Mouse (Mus musculus): ENCODE measurements around the gene Mycbp. TPM values are rescaled to one million over a fixed set of nuclear protein-coding genes. Genes with fewer than 3 reads are reported as not detected.
A peak's percentile ranks its signal among the peaks of the same experiment; 100 is the strongest.

Mycbp gene
- 32.7 and 37.5 TPM in 2 replicates for polyA plus RNA-seq (2015; fragmentation: Nextera tagmentation; extraction: Ambion mirVana)

DNA sequence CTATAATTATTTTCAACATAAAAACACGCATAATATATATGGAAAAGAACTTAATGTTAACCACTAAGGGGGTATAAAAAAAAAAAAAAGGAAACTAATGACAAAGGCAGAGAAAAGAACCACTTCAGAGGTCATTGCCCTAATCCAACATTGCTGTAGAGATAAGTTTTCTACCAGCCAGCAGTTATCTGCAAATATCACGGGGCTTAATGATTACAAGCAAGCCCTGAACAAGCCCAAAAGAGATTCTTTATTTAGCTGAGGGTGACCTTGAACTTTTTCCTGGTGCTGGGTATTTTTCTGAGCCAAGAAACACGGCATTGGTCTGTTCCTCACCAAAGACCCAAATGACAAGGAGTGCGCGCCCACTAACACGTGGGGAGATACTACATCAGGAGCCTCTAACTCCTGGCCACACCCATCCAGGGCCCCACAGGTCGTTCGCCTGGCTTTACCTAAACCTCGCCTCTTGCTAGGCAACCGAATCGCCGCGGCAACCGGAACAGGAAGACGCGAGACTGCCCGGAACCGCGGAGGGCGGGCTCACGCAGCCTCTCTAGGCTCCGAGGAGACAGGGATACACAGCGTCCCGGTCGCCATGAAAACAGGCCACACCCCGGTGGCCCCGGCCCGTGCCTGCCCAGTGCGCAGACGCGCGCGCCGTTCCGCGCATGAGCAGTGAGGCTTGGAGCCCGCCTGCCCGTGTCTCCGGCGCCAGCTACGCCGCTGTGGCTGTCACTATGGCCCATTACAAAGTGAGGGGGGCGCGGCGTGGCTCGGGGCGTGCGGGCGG is at the start of gene Mycbp:
TSS of gene Mycbp (plus strand) at position 500 of the 793 bp plus-strand sequence.
- Histone ChIP-seq H3K27me3 (no peaks in the 10 kb centered on the region), H3K9me3 (no peaks in the 10 kb centered on the region), H3K27ac (replicated peaks) (peak within 1 kb of the TSS; percentile 67), H3K9ac (replicated peaks) (peak within 1 kb of the TSS; percentile 77), H3K4me1 (peaks cover 18% of the 10 kb centered on the region), H3K4me3 (peak within 1 kb of the TSS; percentile 83), H3K4me2 (replicated peaks) (peak within 1 kb of the TSS; percentile 91), H3K36me3 (peaks cover 4% of the 10 kb centered on the region; the same call in 1 of the 2 replicates)
- under 1% methylated on average over 49 of the region's 49 CpGs for WGBS
- ATAC-seq (replicated peaks) = peak; percentile 100

DNA sequence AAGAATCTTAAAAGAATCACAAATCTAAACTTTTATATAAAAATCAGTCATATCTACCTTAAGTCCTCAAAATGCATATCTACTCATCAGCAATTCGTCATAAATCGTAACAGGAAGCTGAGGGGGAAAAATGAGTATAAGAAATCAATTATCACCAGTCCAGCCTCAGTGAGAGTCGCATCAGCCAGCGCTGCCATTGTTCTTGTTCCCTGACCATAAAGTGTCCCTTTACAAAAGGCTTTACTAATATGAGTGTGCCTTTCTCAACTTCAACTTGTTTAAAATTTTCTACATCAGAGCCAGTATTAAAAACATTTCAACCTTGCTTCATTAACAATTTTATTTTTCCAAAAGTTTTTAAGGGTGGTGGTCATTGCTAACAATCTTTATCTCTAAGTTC is 47.7 kb upstream of the Mycbp start:
- H3K27ac ChIP-seq (replicated peaks) = no peak overlapping the region
- H3K36me3 ChIP-seq = no peaks in the 10 kb centered on the region
- H3K4me3 ChIP-seq = no peak overlapping the region
- WGBS = 53% methylated on average over 4 of the region's 4 CpGs
- no peak for ATAC-seq (replicated peaks)
- no peaks in the 10 kb centered on the region for H3K27me3 ChIP-seq
- no peak overlapping the region for H3K9ac ChIP-seq (replicated peaks)
- no peaks in the 10 kb centered on the region for H3K9me3 ChIP-seq
- H3K4me2 ChIP-seq (replicated peaks) = no peak overlapping the region
- no peaks in the 10 kb centered on the region for H3K4me1 ChIP-seq

DNA sequence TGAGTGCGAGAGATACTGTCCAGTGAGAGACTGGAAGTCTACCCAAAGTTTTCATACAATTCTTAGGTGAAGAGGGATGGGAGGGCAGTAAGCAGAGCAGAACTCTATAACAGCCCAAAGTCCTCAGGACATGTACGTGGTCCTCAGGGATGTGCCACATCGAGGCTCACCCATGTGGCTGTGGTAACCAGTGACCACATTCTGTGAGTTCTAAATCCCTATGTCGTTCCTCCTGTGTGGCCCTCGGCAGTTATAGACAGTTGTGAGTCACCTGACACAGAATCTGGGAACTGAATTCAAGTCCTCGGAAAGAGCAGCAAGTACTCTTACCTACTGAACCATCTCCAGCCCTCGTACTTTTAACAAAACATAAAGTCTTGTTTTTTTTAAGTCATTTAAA is 46.5 kb upstream of the Mycbp start:
- Histone ChIP-seq H3K9me3 (no peaks in the 10 kb centered on the region), H3K27me3 (no peaks in the 10 kb centered on the region), H3K27ac (replicated peaks) (no peak overlapping the region), H3K4me1 (no peaks in the 10 kb centered on the region), H3K36me3 (no peaks in the 10 kb centered on the region), H3K4me3 (no peak overlapping the region), H3K4me2 (replicated peaks) (no peak overlapping the region), H3K9ac (replicated peaks) (no peak overlapping the region)
- no peak for ATAC-seq (replicated peaks)
- 90% methylated on average over 7 of the region's 7 CpGs for WGBS

DNA sequence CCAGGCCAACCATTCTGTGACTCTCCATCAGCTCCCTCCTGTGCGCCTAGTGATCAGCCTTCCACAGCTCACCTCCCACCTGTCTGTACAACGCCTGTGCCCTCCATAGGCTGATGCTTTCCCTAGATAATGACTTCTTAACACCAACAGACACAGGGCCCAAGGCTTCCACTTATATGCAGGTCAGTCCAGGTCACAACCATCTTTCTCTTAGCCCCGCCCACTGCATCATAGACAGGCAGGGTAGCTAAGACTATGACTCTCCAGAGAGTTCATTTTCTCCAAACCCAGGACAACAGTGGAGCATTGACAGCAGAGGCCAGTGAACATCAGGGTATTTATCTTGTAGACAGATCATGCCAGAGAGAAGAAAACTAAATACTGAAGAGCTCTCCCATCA is 45.3 kb upstream of the Mycbp start, which contains the start of gene 4933427I04Rik:
TSS of gene 4933427I04Rik (plus strand) at position 301 of the 400 bp plus-strand sequence.
- Histone ChIP-seq H3K4me1 (no peaks in the 10 kb centered on the region), H3K27ac (replicated peaks) (no peak within 1 kb of the TSS), H3K27me3 (no peaks in the 10 kb centered on the region), H3K4me3 (no peak within 1 kb of the TSS), H3K9ac (replicated peaks) (no peak within 1 kb of the TSS), H3K9me3 (no peaks in the 10 kb centered on the region), H3K36me3 (no peaks in the 10 kb centered on the region), H3K4me2 (replicated peaks) (no peak within 1 kb of the TSS)
- 88% methylated on average over 3 of the region's 3 CpGs for WGBS
- no peak for ATAC-seq (replicated peaks)

DNA sequence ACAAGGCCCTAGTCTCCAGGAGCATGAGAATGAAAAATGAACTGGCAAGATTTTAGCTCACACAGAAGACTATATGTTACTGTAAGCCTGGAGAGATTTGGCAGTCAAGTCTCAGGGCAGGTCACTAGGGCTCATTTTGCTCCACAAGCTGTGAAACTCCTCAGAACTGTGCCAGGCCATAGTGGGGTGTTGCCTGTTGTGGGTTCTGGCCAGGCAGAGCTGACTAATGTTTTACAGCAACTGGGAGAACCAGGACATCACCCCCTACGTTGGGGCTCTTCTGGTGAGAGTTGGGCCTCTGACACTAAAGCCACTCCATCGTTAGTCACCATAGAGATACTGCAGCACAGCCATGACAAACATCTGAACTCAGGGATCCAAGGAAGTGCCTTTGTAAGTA is 44.8 kb upstream of the Mycbp start:
- ATAC-seq (replicated peaks) = no peak
- Histone ChIP-seq H3K4me2 (replicated peaks) (no peak overlapping the region), H3K4me3 (no peak overlapping the region), H3K9ac (replicated peaks) (no peak overlapping the region), H3K27me3 (no peaks in the 10 kb centered on the region), H3K4me1 (no peaks in the 10 kb centered on the region), H3K9me3 (no peaks in the 10 kb centered on the region), H3K27ac (replicated peaks) (no peak overlapping the region), H3K36me3 (no peaks in the 10 kb centered on the region)
- WGBS = 67% methylated on average over 2 of the region's 2 CpGs

DNA sequence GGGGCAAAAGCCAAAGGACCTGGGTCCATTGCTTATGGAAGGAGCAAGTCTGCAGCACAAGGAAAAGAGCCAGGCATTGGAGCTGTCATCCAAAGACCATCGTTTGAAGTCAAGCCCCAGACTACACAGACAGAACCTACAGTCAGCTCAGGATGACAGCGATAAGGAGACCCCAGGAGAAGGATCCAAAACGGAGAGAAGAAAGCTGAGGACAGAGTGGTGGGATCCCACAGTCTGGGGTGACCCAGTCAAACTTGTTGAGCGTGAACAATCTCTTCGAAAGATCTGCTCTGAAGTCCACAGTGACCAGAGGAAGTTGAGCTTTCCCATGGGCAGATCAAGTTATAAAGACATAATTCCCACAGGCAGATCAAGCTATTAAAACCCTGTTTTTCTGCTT is 44.0 kb upstream of the Mycbp start:
- Histone ChIP-seq H3K9me3 (no peaks in the 10 kb centered on the region), H3K4me2 (replicated peaks) (no peak overlapping the region), H3K27ac (replicated peaks) (no peak overlapping the region), H3K4me3 (no peak overlapping the region), H3K36me3 (no peaks in the 10 kb centered on the region), H3K27me3 (no peaks in the 10 kb centered on the region), H3K9ac (replicated peaks) (no peak overlapping the region), H3K4me1 (no peaks in the 10 kb centered on the region)
- 88% methylated on average over 5 of the region's 5 CpGs for WGBS
- ATAC-seq (replicated peaks) = no peak

DNA sequence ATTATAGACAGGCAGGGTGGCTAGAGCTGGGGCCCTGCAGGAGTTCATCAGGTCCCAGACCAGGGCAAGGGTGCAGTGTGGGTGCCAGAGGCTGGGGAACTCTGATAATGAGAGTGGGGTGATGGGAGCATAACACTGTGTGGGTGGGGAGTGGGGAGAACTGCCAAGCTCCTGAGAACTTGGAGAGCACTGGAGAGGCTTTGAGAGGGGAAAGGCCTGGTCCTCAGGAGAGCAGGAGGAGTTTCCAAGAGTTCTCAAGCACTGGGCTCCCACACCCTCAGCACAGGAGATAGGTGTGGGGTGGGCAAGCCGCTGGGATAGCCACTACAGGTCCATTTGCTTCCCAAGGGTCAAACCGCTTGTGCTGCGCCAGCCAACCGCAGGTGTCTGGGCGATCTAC is 10.9 kb upstream of the Mycbp start:
- Histone ChIP-seq H3K4me3 (no peak overlapping the region), H3K9me3 (no peaks in the 10 kb centered on the region), H3K27ac (replicated peaks) (no peak overlapping the region), H3K4me1 (no peaks in the 10 kb centered on the region), H3K9ac (replicated peaks) (no peak overlapping the region), H3K4me2 (replicated peaks) (no peak overlapping the region), H3K27me3 (no peaks in the 10 kb centered on the region), H3K36me3 (no peaks in the 10 kb centered on the region)
- ATAC-seq (replicated peaks) = no peak
- 89% methylated on average over 5 of the region's 5 CpGs for WGBS

DNA sequence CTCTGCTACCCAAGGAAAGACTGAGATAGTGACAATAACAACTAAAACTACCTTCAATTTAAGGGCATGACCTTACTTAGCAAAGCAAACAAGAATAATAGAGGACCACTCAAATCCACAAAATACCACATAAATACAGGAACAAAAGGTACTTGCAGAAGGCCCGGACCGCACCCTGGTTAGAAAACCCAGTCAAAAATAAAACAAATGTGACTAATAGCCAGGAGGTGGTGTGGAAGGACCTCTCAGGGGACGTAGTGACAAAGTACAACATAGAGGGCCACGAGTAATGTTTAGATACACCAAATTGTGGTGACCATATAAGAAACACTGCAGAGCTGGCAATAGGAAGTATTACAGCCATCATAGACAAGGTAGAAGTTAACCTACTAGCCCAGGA is 10.3 kb upstream of the Mycbp start:
- no peak overlapping the region for H3K27ac ChIP-seq (replicated peaks)
- H3K4me3 ChIP-seq = no peak overlapping the region
- H3K36me3 ChIP-seq = no peaks in the 10 kb centered on the region
- WGBS = 85% methylated on average over 4 of the region's 4 CpGs
- H3K9ac ChIP-seq (replicated peaks) = no peak overlapping the region
- ATAC-seq (replicated peaks) = no peak
- H3K27me3 ChIP-seq = no peaks in the 10 kb centered on the region
- H3K4me1 ChIP-seq = no peaks in the 10 kb centered on the region
- no peak overlapping the region for H3K4me2 ChIP-seq (replicated peaks)
- H3K9me3 ChIP-seq = no peaks in the 10 kb centered on the region

DNA sequence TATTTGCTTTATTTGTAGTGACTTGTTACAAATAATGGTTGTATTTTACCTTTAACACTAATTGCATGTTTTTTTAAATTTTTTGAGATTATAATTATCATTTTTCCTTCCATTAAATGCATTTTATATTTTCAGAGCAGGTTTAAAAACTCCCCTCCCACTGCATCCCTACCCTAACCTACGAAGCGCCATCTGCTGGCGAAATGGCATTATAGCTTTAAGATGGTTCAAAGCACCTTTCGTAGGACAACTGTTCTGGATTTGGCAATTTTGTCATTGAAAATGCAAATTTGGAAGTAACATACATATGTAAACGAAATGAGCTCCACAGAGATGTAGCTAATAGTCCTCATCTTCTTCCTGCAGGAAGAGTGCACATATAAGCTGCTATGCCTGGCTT is 5.9 kb upstream of the Mycbp start:
- Histone ChIP-seq H3K4me1 (peaks cover under 1% of the 10 kb centered on the region; the same call in 1 of the 2 replicates), H3K9me3 (no peaks in the 10 kb centered on the region), H3K4me3 (no peak overlapping the region), H3K27ac (replicated peaks) (no peak overlapping the region), H3K9ac (replicated peaks) (no peak overlapping the region), H3K4me2 (replicated peaks) (no peak overlapping the region), H3K36me3 (no peaks in the 10 kb centered on the region), H3K27me3 (no peaks in the 10 kb centered on the region)
- 6% methylated on average over 5 of the region's 5 CpGs for WGBS
- no peak for ATAC-seq (replicated peaks)

DNA sequence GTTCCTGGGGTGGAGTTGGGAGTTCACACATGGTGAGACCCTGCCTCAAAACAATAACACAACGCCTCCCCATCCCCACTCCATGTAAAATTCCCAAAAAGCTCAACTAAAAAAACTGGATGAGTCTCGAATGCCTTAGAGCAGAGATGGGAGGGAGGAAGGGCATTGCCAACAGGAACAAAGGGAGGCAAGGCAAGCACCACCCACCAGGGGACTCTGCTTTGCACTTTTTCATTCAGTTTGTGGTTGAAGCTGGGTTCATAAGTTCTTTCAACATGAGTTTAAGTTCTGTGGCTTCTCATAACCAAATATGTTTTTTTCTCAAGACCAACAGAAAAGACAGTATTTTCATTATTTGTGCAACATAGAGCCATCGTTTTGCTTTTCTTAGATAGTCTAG is 1.2 kb upstream of the Mycbp start:
- Histone ChIP-seq H3K36me3 (no peaks in the 10 kb centered on the region), H3K4me2 (replicated peaks) (no peak overlapping the region), H3K27me3 (no peaks in the 10 kb centered on the region), H3K9ac (replicated peaks) (no peak overlapping the region), H3K4me1 (peaks cover 18% of the 10 kb centered on the region), H3K9me3 (no peaks in the 10 kb centered on the region), H3K27ac (replicated peaks) (no peak overlapping the region), H3K4me3 (no peak overlapping the region)
- WGBS = 75% methylated on average over 3 of the region's 3 CpGs
- no peak for ATAC-seq (replicated peaks)

DNA sequence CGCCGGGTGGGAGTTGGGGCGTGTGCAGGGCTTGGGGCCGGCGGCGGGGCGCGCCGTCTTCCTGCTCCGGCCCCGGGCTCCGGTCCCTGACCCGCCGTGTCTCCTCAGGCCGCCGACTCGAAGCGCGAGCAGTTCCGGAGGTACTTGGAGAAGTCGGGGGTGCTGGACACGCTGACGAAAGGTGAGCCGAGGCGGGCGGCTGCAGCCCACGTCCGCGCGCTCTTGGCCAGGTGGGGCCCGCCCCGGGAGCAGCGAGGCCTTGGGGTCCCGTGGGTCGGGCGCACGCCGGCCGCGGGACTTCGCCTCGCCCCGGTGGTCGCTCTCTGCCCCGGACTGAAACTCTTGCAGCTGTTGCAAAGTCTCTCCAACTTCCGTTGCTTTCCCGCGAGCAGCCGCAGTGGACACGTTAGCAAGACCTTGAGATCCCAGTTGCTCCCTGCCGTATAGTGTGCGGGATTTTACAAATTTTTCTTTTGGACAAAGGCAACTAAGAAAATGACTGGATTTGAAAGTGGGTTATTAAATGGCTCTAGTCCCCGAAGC is 565 bp downstream of the Mycbp start:
- Histone ChIP-seq H3K27me3 (no peaks in the 10 kb centered on the region), H3K27ac (replicated peaks) (peak overlapping the region; percentile 67), H3K36me3 (peaks cover 11% of the 10 kb centered on the region; the same call in 1 of the 2 replicates), H3K9me3 (no peaks in the 10 kb centered on the region), H3K9ac (replicated peaks) (peak overlapping the region; percentile 77), H3K4me2 (replicated peaks) (peak overlapping the region; percentile 91), H3K4me3 (peak overlapping the region; percentile 83), H3K4me1 (peaks cover 18% of the 10 kb centered on the region)
- under 1% methylated on average over 53 of the region's 53 CpGs for WGBS
- ATAC-seq (replicated peaks) = no peak

DNA sequence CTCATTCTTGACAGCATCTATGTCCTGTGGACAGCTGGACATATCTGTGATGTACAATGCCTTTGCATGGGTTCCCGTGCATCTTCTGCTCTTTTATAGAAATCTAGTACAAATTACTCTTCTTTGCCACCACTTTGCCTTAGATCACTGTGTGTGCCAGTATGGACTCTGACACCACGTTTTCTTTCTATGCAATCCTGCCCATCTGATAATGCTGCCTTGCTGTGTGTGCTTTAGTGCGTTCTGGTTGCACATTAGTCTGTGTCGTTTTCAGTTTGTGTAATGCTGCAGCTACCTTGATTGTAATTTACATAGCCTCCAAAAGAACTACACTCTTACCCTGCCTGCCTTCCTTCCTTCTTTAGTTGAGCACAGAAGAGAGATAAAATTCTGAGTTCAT is 6.9 kb downstream of the Mycbp start:
- H3K36me3 ChIP-seq = peaks cover 31% of the 10 kb centered on the region
- no peak overlapping the region for H3K27ac ChIP-seq (replicated peaks)
- no peak overlapping the region for H3K4me3 ChIP-seq
- H3K9ac ChIP-seq (replicated peaks) = no peak overlapping the region
- no peak overlapping the region for H3K4me2 ChIP-seq (replicated peaks)
- H3K4me1 ChIP-seq = peaks cover 13% of the 10 kb centered on the region
- H3K9me3 ChIP-seq = no peaks in the 10 kb centered on the region
- no peak for ATAC-seq (replicated peaks)
- no peaks in the 10 kb centered on the region for H3K27me3 ChIP-seq
- 92% methylated on average over 4 of the region's 4 CpGs for WGBS
